ENCODE assay signal across 7 mouse cellular contexts in the genomic region with DNA sequence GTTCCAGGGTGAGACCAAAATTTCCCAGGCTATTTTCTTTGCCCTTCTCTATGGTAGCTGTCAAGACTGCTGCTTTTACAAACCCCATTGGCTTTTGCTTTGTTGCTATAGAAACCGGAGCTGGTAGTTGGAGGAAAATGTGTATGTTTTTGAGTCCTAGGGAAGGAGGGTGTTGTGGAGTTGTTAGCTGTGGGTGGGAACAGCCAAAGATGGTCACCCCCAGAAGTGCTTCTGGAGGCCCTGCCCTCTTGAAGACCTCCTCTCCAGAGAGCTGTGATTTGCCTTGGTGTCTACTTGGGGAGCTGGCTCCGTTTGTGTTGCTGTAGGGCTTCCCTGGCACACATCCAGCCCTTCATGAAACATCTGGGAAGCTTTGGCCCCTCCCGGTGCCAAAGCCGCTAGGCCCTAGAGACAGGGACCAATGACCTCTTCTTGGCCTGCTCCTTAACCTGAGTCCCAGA.
A peak's percentile ranks its signal among the peaks of the same experiment; 100 is the strongest.
DNase-seq lines count a peak whose midpoint lies in the region; ATAC-seq lines count a peak whose summit lies in the region.

No protein-coding gene starts in this region.

- peak overlapping the region; percentile 58; the same call in 1 of the 2 replicates for H3K27ac ChIP-seq in embryonic facial prominence, embryonic 14.5 days (replicated peaks; ENCODE audit: low read depth, low read length)
- 0 out of 2 replicates have a peak overlapping the region, but pooled peaks have one; percentile 0 for H3K27ac ChIP-seq in heart, embryonic 11.5 days (ENCODE audit: low read depth, low read length)
- 0 out of 2 replicates have a peak overlapping the region, but pooled peaks have one; percentile 11 for H3K27ac ChIP-seq in midbrain, embryonic 13.5 days

- H3K4me2 ChIP-seq in embryonic facial prominence, embryonic 14.5 days (ENCODE audit: low read depth, low read length) = no peak overlapping the region
- H3K4me2 ChIP-seq in heart, embryonic 11.5 days = no peak overlapping the region
- H3K4me2 ChIP-seq in midbrain, embryonic 13.5 days (replicated peaks) = no peak overlapping the region

- WGBS in embryonic facial prominence, embryonic 14.5 days = 43% methylated on average over 4 of the region's 4 CpGs
- WGBS in heart, embryonic 11.5 days (ENCODE audit: insufficient replicate concordance) = 50% methylated on average over 4 of the region's 4 CpGs
- WGBS in midbrain, embryonic 13.5 days = 74% methylated on average over 4 of the region's 4 CpGs

- H3K36me3 ChIP-seq in embryonic facial prominence, embryonic 14.5 days (ENCODE audit: control insufficient read depth, insufficient read depth, low read length) = no peaks in the 10 kb centered on the region
- no peaks in the 10 kb centered on the region for H3K36me3 ChIP-seq in heart, embryonic 11.5 days (ENCODE audit: control insufficient read depth, insufficient read depth, low read length)
- H3K36me3 ChIP-seq in midbrain, embryonic 13.5 days = no peaks in the 10 kb centered on the region

- no peak for ATAC-seq in embryonic facial prominence, embryonic 14.5 days (ENCODE audit: low read depth)
- no peak for ATAC-seq in heart, embryonic 11.5 days (replicated peaks; ENCODE audit: insufficient number of reproducible peaks, low FRiP score, low TSS enrichment)
- ATAC-seq in midbrain, embryonic 13.5 days = 0 out of 2 replicates have a peak, but pooled peaks have one; percentile 14

- intact Hi-C loops in left cerebral cortex, postnatal 10 days (cut with DNase I) = no loop called here

- no peaks in the 10 kb centered on the region for H3K27me3 ChIP-seq in embryonic facial prominence, embryonic 14.5 days (replicated peaks; ENCODE audit: control insufficient read depth, insufficient read depth, low read length)
- no peaks in the 10 kb centered on the region for H3K27me3 ChIP-seq in heart, embryonic 11.5 days (ENCODE audit: control insufficient read depth, insufficient read depth, low read length)
- no peaks in the 10 kb centered on the region for H3K27me3 ChIP-seq in midbrain, embryonic 13.5 days

- H3K9ac ChIP-seq in embryonic facial prominence, embryonic 14.5 days (ENCODE audit: low read depth, low read length) = no peak overlapping the region
- no peak overlapping the region for H3K9ac ChIP-seq in heart, embryonic 11.5 days (ENCODE audit: low read depth, low read length)
- H3K9ac ChIP-seq in midbrain, embryonic 13.5 days (replicated peaks) = no peak overlapping the region

- peak; percentile 44 to 67 for DNase-seq in left cerebral cortex, postnatal 10 days (ENCODE audit: extremely low spot score in 1 of 2, low spot score in 2 of 2)
- DNase-seq in left cerebral cortex, adult 11 months (ENCODE audit: low spot score) = no peak
- peak; percentile 63 for DNase-seq in embryonic facial prominence, embryonic 14.5 days (ENCODE audit: low spot score)
- no peak for DNase-seq in ovary, adult 18-20 months (ENCODE audit: low spot score)
- no peak for DNase-seq in thymus, postnatal 14 days

- H3K4me3 ChIP-seq in embryonic facial prominence, embryonic 14.5 days (ENCODE audit: low read depth, low read length) = no peak overlapping the region
- no peak overlapping the region for H3K4me3 ChIP-seq in heart, embryonic 11.5 days (ENCODE audit: low read depth, low read length)
- no peak overlapping the region for H3K4me3 ChIP-seq in midbrain, embryonic 13.5 days (replicated peaks)

- peaks cover 38% of the 10 kb centered on the region for H3K4me1 ChIP-seq in embryonic facial prominence, embryonic 14.5 days (ENCODE audit: control insufficient read depth, insufficient read depth, low read length)
- H3K4me1 ChIP-seq in heart, embryonic 11.5 days (ENCODE audit: control insufficient read depth, insufficient read depth, low read length) = peaks cover 30% of the 10 kb centered on the region
- peaks cover 11% of the 10 kb centered on the region for H3K4me1 ChIP-seq in midbrain, embryonic 13.5 days (replicated peaks)

- H3K9me3 ChIP-seq in embryonic facial prominence, embryonic 14.5 days (ENCODE audit: control insufficient read depth, low read length) = no peaks in the 10 kb centered on the region
- H3K9me3 ChIP-seq in heart, embryonic 11.5 days (replicated peaks; ENCODE audit: control insufficient read depth, low read length) = no peaks in the 10 kb centered on the region
- no peaks in the 10 kb centered on the region for H3K9me3 ChIP-seq in midbrain, embryonic 13.5 days

Comparison
In these comparisons a context has a peak if more than half of its experiments do, and no peak if none do; other contexts are left out.
1. DNase-seq: peak in left cerebral cortex, postnatal 10 days (2 of 2) and embryonic facial prominence, embryonic 14.5 days (single experiment); none in left cerebral cortex, adult 11 months (single experiment), ovary, adult 18-20 months (single experiment) and thymus, postnatal 14 days (single experiment).
2. H3K27ac ChIP-seq: peak in every context shown above with its lines; median percentile 58 in embryonic facial prominence, embryonic 14.5 days; 11 in midbrain, embryonic 13.5 days; 0 in heart, embryonic 11.5 days.